Mouse (Mus musculus): ENCODE measurements at regions not wholly inside any gene's neighbourhood (a gene's known extent, or its start where the extent isn't known, plus 50 kb on each side); places are given as distances from the start of the nearest gene placed in this dataset.

DNA sequence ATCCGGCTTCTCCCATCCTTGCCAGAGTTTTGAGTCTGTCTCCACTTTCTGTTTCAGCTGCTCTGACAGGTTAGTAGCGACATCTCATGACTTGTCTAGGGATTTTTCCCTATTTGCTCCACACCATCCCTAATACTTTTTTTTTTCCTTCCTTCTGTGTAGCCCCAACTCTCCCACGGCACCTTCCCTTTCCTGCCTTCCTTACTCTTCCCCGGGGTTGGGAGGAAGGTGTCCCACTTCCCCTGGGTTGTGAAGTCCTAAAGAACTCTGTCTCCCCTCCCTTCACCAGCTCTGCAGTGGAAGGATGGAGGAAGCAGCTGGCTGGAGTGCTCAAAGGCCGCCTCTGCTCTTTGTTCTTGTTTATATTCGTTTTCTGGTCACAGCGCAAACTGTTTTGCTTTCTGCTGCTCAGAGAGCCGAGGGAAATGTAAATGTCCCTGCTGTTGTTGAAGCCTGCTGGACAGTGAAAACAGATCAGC is 98.5 kb downstream of the Hsd17b3 start:
- Histone ChIP-seq H3K4me1 (ENCODE audit: insufficient read depth, low read length) (no peaks in the 10 kb centered on the region), H3K27ac (ENCODE audit: low read depth, low read length) (peak overlapping the region; percentile 63), H3K36me3 (ENCODE audit: insufficient read depth, low read length) (no peaks in the 10 kb centered on the region), H3K9ac (replicated peaks; ENCODE audit: low read length, poor library complexity, severe bottlenecking) (no peak overlapping the region), H3K9me3 (ENCODE audit: low read length) (no peaks in the 10 kb centered on the region), H3K4me2 (ENCODE audit: low read depth, low read length, poor library complexity, severe bottlenecking) (peak overlapping the region; percentile 29), H3K27me3 (ENCODE audit: insufficient read depth, low read length) (no peaks in the 10 kb centered on the region), H3K4me3 (ENCODE audit: low read depth, low read length) (no peak overlapping the region)
- ATAC-seq (ENCODE audit: low FRiP score) = peak; percentile 49; the same call in 1 of the 2 replicates
- peak; percentile 72 for TF ChIP-seq CTCF (IDR thresholded peaks at IDR 0.05)
- peak; percentile 76 for DNase-seq (ENCODE audit: low spot score)
- 16% methylated on average over 8 of the region's 8 CpGs for WGBS

DNA sequence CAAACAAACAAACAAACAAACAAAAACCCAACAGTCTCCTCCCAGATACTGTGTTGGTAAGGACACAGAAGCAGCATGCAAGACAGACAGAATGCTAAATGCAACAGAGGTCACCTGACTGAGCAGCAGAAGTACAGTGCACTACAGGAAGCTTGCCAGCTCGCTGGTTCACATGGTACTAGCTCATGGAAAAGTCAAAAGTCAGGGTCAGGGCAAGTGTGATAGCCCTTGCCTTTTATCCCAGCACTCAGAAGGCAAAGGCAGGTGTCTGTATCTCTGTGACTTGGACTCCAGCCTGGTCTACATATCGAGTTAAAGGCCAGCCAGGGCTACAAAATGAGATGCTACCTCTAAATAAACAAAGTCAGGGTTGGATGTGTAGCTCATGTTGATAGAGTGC is 99.3 kb downstream of the Hsd17b3 start:
- no peak for ATAC-seq (ENCODE audit: low FRiP score)
- 79% methylated on average over 2 of the region's 2 CpGs for WGBS
- no peak overlapping the region for H3K4me2 ChIP-seq (ENCODE audit: low read depth, low read length, poor library complexity, severe bottlenecking)
- no peak for DNase-seq (ENCODE audit: low spot score)
- H3K4me3 ChIP-seq (ENCODE audit: low read depth, low read length) = no peak overlapping the region
- no peak overlapping the region for H3K27ac ChIP-seq (ENCODE audit: low read depth, low read length)
- no peaks in the 10 kb centered on the region for H3K9me3 ChIP-seq (ENCODE audit: low read length)
- H3K36me3 ChIP-seq (ENCODE audit: insufficient read depth, low read length) = no peaks in the 10 kb centered on the region
- no peaks in the 10 kb centered on the region for H3K27me3 ChIP-seq (ENCODE audit: insufficient read depth, low read length)
- no peak overlapping the region for H3K9ac ChIP-seq (replicated peaks; ENCODE audit: low read length, poor library complexity, severe bottlenecking)
- TF ChIP-seq CTCF (IDR thresholded peaks at IDR 0.05) = no peak
- H3K4me1 ChIP-seq (ENCODE audit: insufficient read depth, low read length) = no peaks in the 10 kb centered on the region

DNA sequence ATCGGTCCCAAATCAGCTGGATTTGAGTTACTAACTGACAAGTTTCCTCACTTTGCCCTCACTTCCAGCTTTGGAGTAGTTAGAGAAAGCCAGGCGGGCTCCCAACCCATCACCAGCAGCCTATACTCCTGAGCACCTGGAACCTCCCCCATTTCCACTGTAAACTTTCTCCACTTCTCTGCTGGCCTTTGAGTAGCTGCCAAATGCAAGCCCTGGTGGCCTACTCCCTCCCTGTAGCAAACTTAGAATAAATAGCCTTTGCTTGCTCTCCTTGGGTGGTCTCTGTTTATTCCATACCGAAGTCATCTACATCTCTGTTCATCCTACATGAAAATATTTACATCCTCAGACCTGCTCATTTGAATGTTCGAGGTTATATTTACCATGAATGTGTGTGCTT is 100.8 kb downstream of the Hsd17b3 start:
- no peak overlapping the region for H3K4me2 ChIP-seq (ENCODE audit: low read depth, low read length, poor library complexity, severe bottlenecking)
- H3K36me3 ChIP-seq (ENCODE audit: insufficient read depth, low read length) = no peaks in the 10 kb centered on the region
- ATAC-seq (ENCODE audit: low FRiP score) (no peak), DNase-seq (ENCODE audit: low spot score) (no peak)
- no peaks in the 10 kb centered on the region for H3K27me3 ChIP-seq (ENCODE audit: insufficient read depth, low read length)
- no peak overlapping the region for H3K27ac ChIP-seq (ENCODE audit: low read depth, low read length)
- H3K4me3 ChIP-seq (ENCODE audit: low read depth, low read length) = no peak overlapping the region
- 85% methylated on average over 4 of the region's 4 CpGs for WGBS
- no peak for TF ChIP-seq CTCF (IDR thresholded peaks at IDR 0.05)
- no peaks in the 10 kb centered on the region for H3K4me1 ChIP-seq (ENCODE audit: insufficient read depth, low read length)
- H3K9me3 ChIP-seq (ENCODE audit: low read length) = no peaks in the 10 kb centered on the region
- H3K9ac ChIP-seq (replicated peaks; ENCODE audit: low read length, poor library complexity, severe bottlenecking) = no peak overlapping the region

DNA sequence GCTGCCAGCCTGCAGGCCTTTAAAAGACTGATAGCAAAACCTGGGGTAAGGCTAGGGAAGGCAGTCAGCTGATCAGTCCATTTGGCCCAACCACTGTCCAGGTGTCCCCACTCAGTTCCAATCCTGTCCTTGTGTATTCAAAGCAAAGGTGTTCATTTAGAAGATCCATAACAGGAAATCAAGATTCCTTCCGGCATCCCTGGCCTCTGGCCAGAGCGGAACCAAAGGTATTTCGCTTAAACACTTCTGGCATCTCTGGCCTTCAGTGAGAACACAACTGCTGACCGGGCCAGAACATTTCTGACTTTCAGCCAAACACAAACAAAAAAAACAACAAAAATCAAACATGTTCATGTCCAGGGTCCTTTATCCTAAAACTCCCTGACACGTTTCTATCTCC is 102.3 kb downstream of the Hsd17b3 start:
- DNase-seq (ENCODE audit: low spot score) = no peak
- Histone ChIP-seq H3K9ac (replicated peaks; ENCODE audit: low read length, poor library complexity, severe bottlenecking) (no peak overlapping the region), H3K9me3 (ENCODE audit: low read length) (no peaks in the 10 kb centered on the region), H3K4me3 (ENCODE audit: low read depth, low read length) (no peak overlapping the region), H3K27me3 (ENCODE audit: insufficient read depth, low read length) (no peaks in the 10 kb centered on the region), H3K27ac (ENCODE audit: low read depth, low read length) (no peak overlapping the region), H3K36me3 (ENCODE audit: insufficient read depth, low read length) (no peaks in the 10 kb centered on the region), H3K4me1 (ENCODE audit: insufficient read depth, low read length) (no peaks in the 10 kb centered on the region), H3K4me2 (ENCODE audit: low read depth, low read length, poor library complexity, severe bottlenecking) (no peak overlapping the region)
- WGBS = 82% methylated on average over 5 of the region's 5 CpGs
- no peak for ATAC-seq (ENCODE audit: low FRiP score)
- TF ChIP-seq CTCF (IDR thresholded peaks at IDR 0.05) = no peak

DNA sequence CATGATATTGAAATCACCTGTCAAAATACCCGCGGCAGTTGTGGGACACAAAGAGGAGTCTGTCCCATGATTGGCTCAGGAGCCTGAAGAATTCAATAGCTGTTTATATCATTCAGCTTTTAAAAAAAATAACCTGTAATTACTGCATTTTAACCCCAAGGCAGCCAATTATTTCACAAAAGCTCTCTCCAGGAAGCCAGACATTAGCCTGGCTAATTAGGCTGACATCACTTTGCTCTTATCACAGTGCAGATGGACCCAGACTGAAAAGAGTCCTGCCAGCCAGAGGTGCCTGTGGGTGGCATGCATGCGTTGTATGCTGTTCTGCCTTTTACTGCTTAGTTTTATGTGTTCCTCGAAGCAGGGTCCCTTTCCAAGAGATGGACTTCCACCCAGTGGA is 103.4 kb downstream of the Hsd17b3 start:
- no peaks in the 10 kb centered on the region for H3K4me1 ChIP-seq (ENCODE audit: insufficient read depth, low read length)
- H3K4me3 ChIP-seq (ENCODE audit: low read depth, low read length) = no peak overlapping the region
- 14% methylated on average over 4 of the region's 4 CpGs for WGBS
- TF ChIP-seq CTCF (IDR thresholded peaks at IDR 0.05) = no peak
- no peak overlapping the region for H3K4me2 ChIP-seq (ENCODE audit: low read depth, low read length, poor library complexity, severe bottlenecking)
- no peak overlapping the region for H3K27ac ChIP-seq (ENCODE audit: low read depth, low read length)
- H3K27me3 ChIP-seq (ENCODE audit: insufficient read depth, low read length) = no peaks in the 10 kb centered on the region
- DNase-seq (ENCODE audit: low spot score) (peak; percentile 53), ATAC-seq (ENCODE audit: low FRiP score) (no peak; the same call in 1 of the 2 replicates)
- no peak overlapping the region for H3K9ac ChIP-seq (replicated peaks; ENCODE audit: low read length, poor library complexity, severe bottlenecking)
- H3K9me3 ChIP-seq (ENCODE audit: low read length) = no peaks in the 10 kb centered on the region
- peaks cover 2% of the 10 kb centered on the region; the same call in 1 of the 2 replicates for H3K36me3 ChIP-seq (ENCODE audit: insufficient read depth, low read length)

DNA sequence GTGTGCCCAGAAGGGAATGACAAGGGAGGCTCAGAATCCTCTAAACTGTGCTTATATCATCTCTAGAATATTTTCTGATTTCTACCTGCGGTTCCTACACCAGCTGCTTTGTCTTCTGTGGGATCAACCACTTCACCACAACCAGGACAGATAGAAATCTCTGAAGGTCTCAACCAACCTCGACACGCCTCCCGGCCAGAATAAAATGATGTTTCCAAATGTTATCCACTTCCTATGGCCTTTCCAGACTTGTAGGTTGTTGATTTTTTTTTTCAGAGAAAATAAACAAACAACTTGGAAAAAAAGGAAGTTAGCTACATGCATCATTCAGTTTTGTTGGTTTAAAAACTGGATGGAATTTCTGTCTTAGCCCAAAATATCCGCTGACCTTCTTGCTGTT is 103.9 kb downstream of the Hsd17b3 start:
- Histone ChIP-seq H3K4me1 (ENCODE audit: insufficient read depth, low read length) (no peaks in the 10 kb centered on the region), H3K27me3 (ENCODE audit: insufficient read depth, low read length) (0 out of 2 replicates have a peak, but pooled peaks cover 2% of the 10 kb centered on the region), H3K9me3 (ENCODE audit: low read length) (no peaks in the 10 kb centered on the region), H3K4me3 (ENCODE audit: low read depth, low read length) (no peak overlapping the region), H3K36me3 (ENCODE audit: insufficient read depth, low read length) (peaks cover 7% of the 10 kb centered on the region; the same call in 1 of the 2 replicates), H3K4me2 (ENCODE audit: low read depth, low read length, poor library complexity, severe bottlenecking) (no peak overlapping the region), H3K27ac (ENCODE audit: low read depth, low read length) (no peak overlapping the region), H3K9ac (replicated peaks; ENCODE audit: low read length, poor library complexity, severe bottlenecking) (no peak overlapping the region)
- ATAC-seq (ENCODE audit: low FRiP score) = no peak
- DNase-seq (ENCODE audit: low spot score) = no peak
- TF ChIP-seq CTCF (IDR thresholded peaks at IDR 0.05) = no peak
- WGBS = 79% methylated on average over 5 of the region's 5 CpGs
